Comparison of ENCODE assay signal across 15 mouse cellular contexts in genomic region chr14:72199900-72200299, GRCm38 (mm10).
"Had no signal": no experiment of that assay in that cellular context is flagged by ENCODE, and none has a peak within 500 bp of the region (broad histone marks: within the 10 kb centered on the region; RNA-seq: fewer than 3 reads in every experiment).

No protein-coding gene starts in this region.

- DNase-seq: kidney, adult 2 months; layer of hippocampus, adult 9-11 months; liver; lung, adult 18-20 months; lung, postnatal 4 days; thymus, postnatal 25 days had no signal

- H3K27me3 ChIP-seq: limb, embryonic 13.5 days; liver, embryonic 12.5 days; liver, embryonic 15.5 days had no signal

- H3K36me3 ChIP-seq: limb, embryonic 10.5 days; limb, embryonic 13.5 days; liver, embryonic 12.5 days; liver, embryonic 15.5 days had no signal

- H3K9me3 ChIP-seq: limb, embryonic 10.5 days; limb, embryonic 13.5 days; liver, embryonic 12.5 days; liver, embryonic 15.5 days had no signal

- H3K27ac ChIP-seq: hindbrain, postnatal 0 days; layer of hippocampus, adult 2 months; limb, embryonic 10.5 days; limb, embryonic 13.5 days; liver, embryonic 12.5 days; liver, embryonic 15.5 days had no signal

- H3K4me1 ChIP-seq: limb, embryonic 13.5 days; liver, embryonic 12.5 days; liver, embryonic 15.5 days had no signal

- H3K4me2 ChIP-seq: limb, embryonic 13.5 days; liver, embryonic 12.5 days; liver, embryonic 15.5 days; midbrain, embryonic 11.5 days had no signal

- H3K9ac ChIP-seq: limb, embryonic 13.5 days; liver, embryonic 12.5 days; liver, embryonic 15.5 days had no signal

- ATAC-seq: hindbrain, postnatal 0 days; inflammation-experienced regulatory T-cells, adult 6 months; intestine, embryonic 16.5 days; liver, embryonic 12.5 days had no signal

- H3K4me3 ChIP-seq: layer of hippocampus, adult 2 months; limb, embryonic 10.5 days; limb, embryonic 13.5 days; liver, embryonic 12.5 days; liver, embryonic 15.5 days had no signal
